Mouse (Mus musculus): ENCODE measurements at regions not wholly inside any gene's neighbourhood (a gene's known extent, or its start where the extent isn't known, plus 50 kb on each side); places are given as distances from the start of the nearest gene placed in this dataset.

DNA sequence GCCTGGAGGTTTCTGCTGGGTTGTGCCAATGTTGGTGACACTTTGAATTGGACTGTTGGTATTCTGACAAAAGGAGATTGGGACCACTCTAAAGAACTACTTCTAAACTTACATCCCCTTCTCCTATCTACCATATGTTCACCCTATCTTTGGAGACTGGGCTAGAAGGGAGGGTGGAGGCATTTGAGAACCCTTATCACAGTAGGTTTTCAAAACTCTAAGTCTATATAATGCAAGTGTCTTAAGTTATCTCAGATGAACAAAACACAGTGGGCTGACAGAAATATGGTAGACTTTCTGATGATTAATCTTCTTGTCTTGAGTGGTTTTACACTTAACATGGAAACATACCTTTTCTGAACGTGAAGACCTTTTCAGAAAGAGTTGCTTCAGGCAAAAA lies 486.9 kb downstream of the Adgrl2 start:
- TF ChIP-seq CTCF (IDR thresholded peaks at IDR 0.05; ENCODE audit: low read depth, low read length) (no peak), POLR2A (IDR thresholded peaks at IDR 0.05; ENCODE audit: insufficient read depth, low read length) (no peak), EP300 (IDR thresholded peaks at IDR 0.05; ENCODE audit: insufficient read depth, low read depth, low read length) (no peak)

Data from ES-Bruce4 (cell line).